Comparison of ENCODE assay signal across 23 mouse cellular contexts in genomic region chr16:58627597-58628335, GRCm38 (mm10). TPM values are rescaled to one million over a fixed set of nuclear protein-coding genes. Genes with fewer than 3 reads are reported as not detected.
DNase-seq lines count a peak whose midpoint lies in the region; ATAC-seq and TF ChIP-seq lines count a peak whose summit lies in the region.
"Had no signal": no experiment of that assay in that cellular context is flagged by ENCODE, and none has a peak within 500 bp of the region (broad histone marks: within the 10 kb centered on the region; RNA-seq: fewer than 3 reads in every experiment).

No protein-coding gene starts in this region.

- no peak for TF ChIP-seq CTCF in forebrain, postnatal 0 days (IDR thresholded peaks at IDR 0.05; ENCODE audit: low read depth)
- peak; percentile 43 for TF ChIP-seq CTCF in left cerebral cortex, adult 2 months (IDR thresholded peaks at IDR 0.05)

- H3K4me2 ChIP-seq in forebrain, embryonic 14.5 days (ENCODE audit: low read length), result no peak overlapping the region
- no peak overlapping the region for H3K4me2 ChIP-seq in forebrain, postnatal 0 days (ENCODE audit: low read depth)
- H3K4me2 ChIP-seq in liver, embryonic 15.5 days, result no peak overlapping the region
- H3K4me2 ChIP-seq: heart, embryonic 15.5 days had no signal

- 84% methylated on average over 4 of the region's 4 CpGs for WGBS in forebrain, embryonic 14.5 days
- 88% methylated on average over 4 of the region's 4 CpGs for WGBS in forebrain, postnatal 0 days
- WGBS in liver, embryonic 15.5 days (ENCODE audit: insufficient replicate concordance), result 58% methylated on average over 4 of the region's 4 CpGs
- WGBS in embryonic facial prominence, embryonic 10.5 days, result 92% methylated on average over 4 of the region's 4 CpGs

- H3K27ac ChIP-seq in forebrain, embryonic 14.5 days (ENCODE audit: low read depth, low read length), result no peak overlapping the region
- no peak overlapping the region for H3K27ac ChIP-seq in forebrain, postnatal 0 days (ENCODE audit: low read depth, low read length)
- no peak overlapping the region for H3K27ac ChIP-seq in left cerebral cortex, adult 2 months
- peak overlapping the region; percentile 75 for H3K27ac ChIP-seq in liver, embryonic 15.5 days (replicated peaks)
- H3K27ac ChIP-seq in embryonic facial prominence, embryonic 10.5 days (replicated peaks), result no peak overlapping the region
- H3K27ac ChIP-seq: heart, embryonic 15.5 days; limb, embryonic 10.5 days had no signal

- no peaks in the 10 kb centered on the region for H3K9me3 ChIP-seq in forebrain, embryonic 14.5 days (replicated peaks; ENCODE audit: control insufficient read depth, low read length)
- no peaks in the 10 kb centered on the region for H3K9me3 ChIP-seq in forebrain, postnatal 0 days (ENCODE audit: low read length)
- no peaks in the 10 kb centered on the region for H3K9me3 ChIP-seq in liver, embryonic 15.5 days (replicated peaks)
- H3K9me3 ChIP-seq in embryonic facial prominence, embryonic 10.5 days, result no peaks in the 10 kb centered on the region
- H3K9me3 ChIP-seq: heart, embryonic 15.5 days; limb, embryonic 10.5 days had no signal

- H3K4me1 ChIP-seq in forebrain, embryonic 14.5 days (ENCODE audit: control insufficient read depth, insufficient read depth, low read length), result no peaks in the 10 kb centered on the region
- no peaks in the 10 kb centered on the region for H3K4me1 ChIP-seq in forebrain, postnatal 0 days (ENCODE audit: insufficient read depth)
- peaks cover 42% of the 10 kb centered on the region for H3K4me1 ChIP-seq in liver, embryonic 15.5 days (replicated peaks)
- no peaks in the 10 kb centered on the region for H3K4me1 ChIP-seq in embryonic facial prominence, embryonic 10.5 days
- H3K4me1 ChIP-seq: heart, embryonic 15.5 days had no signal

- peak; percentile 16 for DNase-seq in forebrain, embryonic 14.5 days (ENCODE audit: low spot score)
- DNase-seq in forebrain, postnatal 0 days, result no peak
- DNase-seq in left cerebral cortex, adult 2 months (ENCODE audit: extremely low spot score in 1 of 2, low spot score in 2 of 2), result no peak
- no peak for DNase-seq in left cerebral cortex, postnatal 14 days (ENCODE audit: low spot score in 2 of 2)
- DNase-seq in adipocyte (ENCODE audit: low spot score), result peak; percentile 41
- no peak for DNase-seq in T-cell, adult 2 months (ENCODE audit: low spot score)
- no peak for DNase-seq in embryonic facial prominence, embryonic 10.5 days (ENCODE audit: low spot score)
- DNase-seq: B cell, adult 2 months; cerebellum, adult 18-20 months; gastrocnemius, postnatal 36 days; kidney, postnatal 14 days; lung, postnatal 10 days; retina, postnatal 1 day; spleen, adult 18-20 months had no signal

- no peak overlapping the region for H3K9ac ChIP-seq in forebrain, embryonic 14.5 days (ENCODE audit: low read length)
- no peak overlapping the region for H3K9ac ChIP-seq in forebrain, postnatal 0 days
- no peak overlapping the region for H3K9ac ChIP-seq in liver, embryonic 15.5 days
- H3K9ac ChIP-seq: heart, embryonic 15.5 days had no signal

- ATAC-seq in forebrain, embryonic 14.5 days, result no peak
- no peak for ATAC-seq in forebrain, postnatal 0 days
- ATAC-seq in liver, embryonic 15.5 days (ENCODE audit: insufficient read depth), result peak; percentile 45
- ATAC-seq: midbrain, embryonic 16.5 days had no signal

- intact Hi-C loops in left cerebral cortex, adult 2 months (cut with DNase I), result loop anchor here (2.0 kb wide), 1 partner anchor 777 kb away; no protein-coding TSS in a partner anchor
- intact Hi-C loops in left cerebral cortex, postnatal 14 days (cut with DNase I), result loop anchor here (5.0 to 10.0 kb wide), 3 partner anchors 35 to 333 kb away; partner anchors contain the start of gene St3gal6

- H3K4me3 ChIP-seq in forebrain, embryonic 14.5 days (ENCODE audit: low read depth, low read length), result no peak overlapping the region
- H3K4me3 ChIP-seq in forebrain, postnatal 0 days (ENCODE audit: low read depth, low read length), result no peak overlapping the region
- no peak overlapping the region for H3K4me3 ChIP-seq in left cerebral cortex, adult 2 months
- H3K4me3 ChIP-seq in liver, embryonic 15.5 days (replicated peaks), result no peak overlapping the region
- H3K4me3 ChIP-seq in embryonic facial prominence, embryonic 10.5 days, result no peak overlapping the region
- H3K4me3 ChIP-seq: erythroblast, embryonic 14.5 days; heart, embryonic 15.5 days; limb, embryonic 10.5 days had no signal

- no peaks in the 10 kb centered on the region for H3K27me3 ChIP-seq in forebrain, embryonic 14.5 days (replicated peaks; ENCODE audit: control insufficient read depth, insufficient read depth, low read length)
- no peaks in the 10 kb centered on the region for H3K27me3 ChIP-seq in forebrain, postnatal 0 days (ENCODE audit: insufficient read depth, low read length)
- no peaks in the 10 kb centered on the region for H3K27me3 ChIP-seq in liver, embryonic 15.5 days
- H3K27me3 ChIP-seq in embryonic facial prominence, embryonic 10.5 days (replicated peaks; ENCODE audit: low read depth, poor library complexity, severe bottlenecking), result no peaks in the 10 kb centered on the region
- H3K27me3 ChIP-seq: heart, embryonic 15.5 days had no signal

- H3K36me3 ChIP-seq in forebrain, embryonic 14.5 days (ENCODE audit: control insufficient read depth, insufficient read depth, low read length), result no peaks in the 10 kb centered on the region
- no peaks in the 10 kb centered on the region for H3K36me3 ChIP-seq in forebrain, postnatal 0 days (ENCODE audit: insufficient read depth)
- H3K36me3 ChIP-seq in liver, embryonic 15.5 days (replicated peaks), result no peaks in the 10 kb centered on the region
- H3K36me3 ChIP-seq in embryonic facial prominence, embryonic 10.5 days (replicated peaks), result no peaks in the 10 kb centered on the region
- H3K36me3 ChIP-seq: heart, embryonic 15.5 days; limb, embryonic 10.5 days had no signal

RNA-seq across cellular contexts. Expression of gene E330017A01Rik, which starts 10.8 kb away (rescaled TPM):
- polyA plus RNA-seq in forebrain, embryonic 14.5 days (2014; fragmentation: Nextera tagmentation; extraction: Ambion mirVana), result not detected in 2 replicates
- total RNA-seq in forebrain, postnatal 0 days (2014; rRNA removed), result not detected in 2 replicates
- 0.16 TPM in 1 of 2 replicates, not detected in the other for polyA plus RNA-seq in forebrain, postnatal 0 days (2015; fragmentation: Nextera tagmentation; extraction: Ambion mirVana)
- not detected for total RNA-seq in left cerebral cortex, adult 2 months (2021)
- total RNA-seq in left cerebral cortex, postnatal 14 days (2021), result not detected
- polyA plus RNA-seq in liver, embryonic 15.5 days (2015; fragmentation: Nextera tagmentation; extraction: Ambion mirVana), result not detected in 2 replicates
- not detected in 2 replicates for polyA plus RNA-seq in embryonic facial prominence, embryonic 10.5 days (2016; fragmentation: Nextera tagmentation; extraction: Ambion mirVana)
- total RNA-seq: ES-E14; gastrocnemius, postnatal 36 days; layer of hippocampus, postnatal 14 days had no signal
- polyA plus RNA-seq: erythroblast, embryonic 14.5 days; frontal cortex, adult 2 months; heart, embryonic 15.5 days; limb, embryonic 10.5 days; midbrain, embryonic 16.5 days; neural tube, embryonic 14.5 days had no signal

RNA-seq across cellular contexts. Expression of gene Gm813, which starts 11.0 kb away (rescaled TPM):
- not detected in 2 replicates for polyA plus RNA-seq in forebrain, embryonic 14.5 days (2014; fragmentation: Nextera tagmentation; extraction: Ambion mirVana)
- total RNA-seq in forebrain, postnatal 0 days (2014; rRNA removed), result not detected in 2 replicates
- not detected in 2 replicates for polyA plus RNA-seq in forebrain, postnatal 0 days (2015; fragmentation: Nextera tagmentation; extraction: Ambion mirVana)
- total RNA-seq in left cerebral cortex, adult 2 months (2021), result not detected
- total RNA-seq in left cerebral cortex, postnatal 14 days (2021), result not detected
- polyA plus RNA-seq in liver, embryonic 15.5 days (2015; fragmentation: Nextera tagmentation; extraction: Ambion mirVana), result not detected in 2 replicates
- not detected in 2 replicates for polyA plus RNA-seq in embryonic facial prominence, embryonic 10.5 days (2016; fragmentation: Nextera tagmentation; extraction: Ambion mirVana)
- total RNA-seq: ES-E14; gastrocnemius, postnatal 36 days; layer of hippocampus, postnatal 14 days had no signal
- polyA plus RNA-seq: erythroblast, embryonic 14.5 days; frontal cortex, adult 2 months; heart, embryonic 15.5 days; limb, embryonic 10.5 days; midbrain, embryonic 16.5 days; neural tube, embryonic 14.5 days had no signal

RNA-seq across cellular contexts. Expression of gene Cpox, which starts 42.3 kb away (rescaled TPM):
- 8.9 and 9.1 TPM in 2 replicates for polyA plus RNA-seq in forebrain, embryonic 14.5 days (2014; fragmentation: Nextera tagmentation; extraction: Ambion mirVana)
- 12.9 and 22.4 TPM in 2 replicates for total RNA-seq in forebrain, postnatal 0 days (2014; rRNA removed)
- polyA plus RNA-seq in forebrain, postnatal 0 days (2015; fragmentation: Nextera tagmentation; extraction: Ambion mirVana), result 5.9 and 10.0 TPM in 2 replicates
- 10 to 100 TPM; 35.5 to 37.5 TPM for total RNA-seq in left cerebral cortex, adult 2 months (2021)
- total RNA-seq in left cerebral cortex, postnatal 14 days (2021), result 10 to 100 TPM; 33.7 to 35.5 TPM
- 496 and 576 TPM in 2 replicates for polyA plus RNA-seq in liver, embryonic 15.5 days (2015; fragmentation: Nextera tagmentation; extraction: Ambion mirVana)
- 25.0 and 26.9 TPM in 2 replicates for polyA plus RNA-seq in embryonic facial prominence, embryonic 10.5 days (2016; fragmentation: Nextera tagmentation; extraction: Ambion mirVana)

Comparison
In these comparisons a context has a peak if more than half of its experiments do, and no peak if none do; other contexts are left out.
1. DNase-seq: peak in forebrain, embryonic 14.5 days (single experiment) and adipocyte (single experiment); none in forebrain, postnatal 0 days (single experiment), left cerebral cortex, adult 2 months (0 of 2), left cerebral cortex, postnatal 14 days (0 of 2), T-cell, adult 2 months (single experiment) and embryonic facial prominence, embryonic 10.5 days (single experiment).
2. RNA of gene Cpox, which starts 42.3 kb away (polyA plus RNA-seq): 496 to 576 TPM in liver, embryonic 15.5 days; 25.0 to 26.9 TPM in embryonic facial prominence, embryonic 10.5 days, 5.9 to 10.0 TPM in forebrain, postnatal 0 days and 8.9 to 9.1 TPM in forebrain, embryonic 14.5 days; every median in the first group is over 10 times any median in the second.